Mouse (Mus musculus): ENCODE data around the gene Nr1h4.

Gene Nr1h4

GRCm38 (mm10) chr10:89434509-89435210 is 98.7 kb downstream of the Nr1h4 start:
- DNase-seq (ENCODE audit: low read depth, low spot score) = no peak

GRCm38 (mm10) chr10:89432743-89433142 is 100.6 kb downstream of the Nr1h4 start:
- DNase-seq (ENCODE audit: low read depth, low spot score) = no peak

- no peak for DNase-seq (ENCODE audit: low read depth, low spot score)
Observed at GRCm38 (mm10) chr10:89430751-89431150, 102.6 kb downstream of the Nr1h4 start.

- DNase-seq (ENCODE audit: low read depth, low spot score) = no peak
Observed at GRCm38 (mm10) chr10:89424800-89425393, 108.5 kb downstream of the Nr1h4 start.

GRCm38 (mm10) chr10:89424217-89424616 is 109.2 kb downstream of the Nr1h4 start:
- no peak for DNase-seq (ENCODE audit: low read depth, low spot score)

- no peak for DNase-seq (ENCODE audit: low read depth, low spot score)
Observed at GRCm38 (mm10) chr10:89423164-89423778, 110.1 kb downstream of the Nr1h4 start.

GRCm38 (mm10) chr10:89422504-89423158 is 110.8 kb downstream of the Nr1h4 start:
- DNase-seq (ENCODE audit: low read depth, low spot score) = no peak

GRCm38 (mm10) chr10:89417966-89418365 is 115.4 kb downstream of the Nr1h4 start:
- DNase-seq (ENCODE audit: low read depth, low spot score) = no peak

GRCm38 (mm10) chr10:89415478-89415877 is 117.9 kb downstream of the Nr1h4 start:
- no peak for DNase-seq (ENCODE audit: low read depth, low spot score)

GRCm38 (mm10) chr10:89407551-89407950 is 125.8 kb downstream of the Nr1h4 start:
- no peak for DNase-seq (ENCODE audit: low read depth, low spot score)

GRCm38 (mm10) chr10:89406733-89407484 is 126.5 kb downstream of the Nr1h4 start:
- no peak for DNase-seq (ENCODE audit: low read depth, low spot score)

GRCm38 (mm10) chr10:89404936-89405335 is 128.4 kb downstream of the Nr1h4 start:
- DNase-seq (ENCODE audit: low read depth, low spot score) = no peak
